Mouse (Mus musculus) small intestine, adult 2 months (tissue): ENCODE measurements around the gene Ush1g. TPM values are rescaled to one million over a fixed set of nuclear protein-coding genes. Genes with fewer than 3 reads are reported as not detected.

ENCODE experiments used
- H3K27ac ChIP-seq: fragments of 200-500 bp; 2 replicates; pipeline ENCODE4 v1.5.1; 2012; ENCODE audit warnings: low read depth, low read length, control low read depth, inconsistent platforms; ENCODE audit not compliant: insufficient read depth
- H3K27me3 ChIP-seq: fragments of 200-500 bp; 2 replicates; pipeline ENCODE4 v1.6.1; 2012; ENCODE audit warnings: mild to moderate bottlenecking, moderate library complexity, low read length, inconsistent platforms; ENCODE audit not compliant: control insufficient read depth, insufficient read depth
- H3K36me3 ChIP-seq: fragments of 200-500 bp; 2 replicates; pipeline ENCODE4 v1.6.1; 2012; ENCODE audit warnings: mild to moderate bottlenecking, low read length, control low read depth, inconsistent platforms; ENCODE audit not compliant: control insufficient read depth, insufficient read depth
- H3K4me1 ChIP-seq: fragments of 200-500 bp; 2 replicates; pipeline ENCODE4 v1.6.1; 2012; ENCODE audit warnings: low read length, inconsistent platforms, mixed read lengths; ENCODE audit not compliant: control insufficient read depth, insufficient read depth, insufficient read length
- H3K4me3 ChIP-seq: fragments of 200-500 bp; 2 replicates; pipeline ENCODE4 v1.5.1; 2012; ENCODE audit warnings: low read depth, mild to moderate bottlenecking, control low read depth, inconsistent platforms, low read length, moderate library complexity
- CTCF ChIP-seq: fragments of 200-500 bp; IDR thresholded peaks from 2 replicates; pipeline ENCODE4 v1.5.1; 2012; ENCODE audit warnings: low read depth, mild to moderate bottlenecking, control low read depth, inconsistent platforms, low read length, moderate library complexity, mixed read lengths; ENCODE audit not compliant: insufficient replicate concordance, insufficient read length; ENCODE audit errors: extremely low read depth
- POLR2A ChIP-seq: fragments of 200-500 bp; IDR thresholded peaks from 2 replicates; pipeline ENCODE4 v1.6.1; 2012; ENCODE audit warnings: low read depth, mild to moderate bottlenecking, control low read depth, inconsistent platforms, low read length, moderate library complexity
- WGBS: fragments of 180-500 bp; shearing (Covaris S2); methylation state at CpG from one replicate; pipeline ENCODE4 v1.1.7; 2018; 5-methylcytosine and 5-hydroxymethylcytosine counted together
- polyA plus RNA-seq: library from polyadenylated mRNA; depleted of rRNA; stranded (reverse); fragments of >200 nt; gene quantifications from 2 replicates; pipeline ENCODE4 v1.2.3, GENCODE M21; 2012; rRNA removed

The Ush1g gene
- 0.05 and 0.08 TPM in 2 replicates for polyA plus RNA-seq

DNA sequence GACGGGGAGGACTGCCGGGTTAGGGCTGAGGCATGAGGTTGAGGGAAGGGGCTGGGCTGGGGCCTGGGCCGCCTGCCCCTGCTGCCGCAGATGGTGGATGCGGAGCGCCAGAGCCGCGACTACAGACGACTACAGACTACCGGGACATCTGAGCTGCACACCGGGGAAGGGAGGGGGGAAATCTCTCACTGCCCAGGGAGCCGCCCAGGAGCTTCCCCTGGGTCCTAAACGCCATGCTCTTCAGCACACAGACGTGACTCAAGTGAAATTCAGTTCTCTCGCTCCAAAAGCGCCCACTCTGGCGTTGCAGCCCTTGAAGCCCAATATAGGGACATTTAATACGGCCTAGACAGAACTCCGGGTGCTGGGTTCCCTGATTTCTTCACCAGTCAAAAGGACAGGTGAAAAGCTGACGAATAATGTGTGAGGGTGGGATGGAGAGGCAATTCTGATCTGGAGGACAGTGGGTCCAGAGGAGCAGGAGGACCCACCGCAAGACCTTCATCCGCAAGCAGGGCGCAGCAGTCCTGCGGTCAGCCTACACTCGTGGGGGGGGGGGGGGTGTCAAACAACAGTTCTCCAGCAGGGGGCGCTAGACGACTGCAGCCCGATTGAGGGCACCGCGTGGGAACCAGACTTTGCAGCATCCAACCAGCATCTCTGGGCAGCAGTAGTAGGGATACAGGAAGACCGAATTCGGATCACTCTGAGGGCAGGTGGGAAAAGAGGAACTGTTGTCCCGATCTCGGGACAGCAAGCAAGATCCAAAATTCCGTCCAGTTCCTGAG, at the start of gene Ush1g:
TSS of gene Ush1g (minus strand) at position 136 of the 788 bp plus-strand sequence.
- peaks cover 5% of the 10 kb centered on the region; the same call in 1 of the 2 replicates for H3K4me1 ChIP-seq
- no peak for TF ChIP-seq POLR2A
- TF ChIP-seq CTCF: peak; percentile 82
- H3K27me3 ChIP-seq: peaks cover 59% of the 10 kb centered on the region
- H3K4me3 ChIP-seq: peak within 1 kb of the TSS; percentile 8; the same call in 1 of the 2 replicates
- H3K27ac ChIP-seq: no peak within 1 kb of the TSS
- no peaks in the 10 kb centered on the region for H3K36me3 ChIP-seq
- 4% methylated on average over 35 of the region's 35 CpGs for WGBS

DNA sequence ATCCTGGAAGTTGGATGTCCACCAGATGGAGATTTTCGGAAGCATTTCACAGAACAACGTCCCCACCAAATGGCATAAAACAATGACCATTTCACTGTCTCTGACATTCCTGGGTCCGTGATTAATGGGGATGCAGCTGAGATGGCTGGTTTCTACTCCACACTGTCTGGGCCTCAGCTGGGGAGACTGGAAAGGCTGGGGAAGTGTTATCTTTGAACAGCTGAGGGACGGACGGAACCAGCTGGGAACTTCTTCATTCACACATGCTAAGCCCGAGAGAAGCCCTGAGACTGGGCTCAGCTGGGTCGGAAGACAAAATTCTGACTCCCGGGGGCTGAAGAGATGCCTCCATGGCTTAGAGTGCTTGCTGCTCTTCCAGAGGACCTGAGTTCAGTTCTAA, 49.5 kb upstream of the Ush1g start:
- WGBS: 80% methylated on average over 8 of the region's 8 CpGs
- H3K27ac ChIP-seq: no peak overlapping the region
- TF ChIP-seq POLR2A: no peak
- no peak for TF ChIP-seq CTCF
- no peak overlapping the region for H3K4me3 ChIP-seq
- H3K4me1 ChIP-seq: peaks cover 9% of the 10 kb centered on the region
- no peaks in the 10 kb centered on the region; the same call in 1 of the 2 replicates for H3K27me3 ChIP-seq
- H3K36me3 ChIP-seq: no peaks in the 10 kb centered on the region

DNA sequence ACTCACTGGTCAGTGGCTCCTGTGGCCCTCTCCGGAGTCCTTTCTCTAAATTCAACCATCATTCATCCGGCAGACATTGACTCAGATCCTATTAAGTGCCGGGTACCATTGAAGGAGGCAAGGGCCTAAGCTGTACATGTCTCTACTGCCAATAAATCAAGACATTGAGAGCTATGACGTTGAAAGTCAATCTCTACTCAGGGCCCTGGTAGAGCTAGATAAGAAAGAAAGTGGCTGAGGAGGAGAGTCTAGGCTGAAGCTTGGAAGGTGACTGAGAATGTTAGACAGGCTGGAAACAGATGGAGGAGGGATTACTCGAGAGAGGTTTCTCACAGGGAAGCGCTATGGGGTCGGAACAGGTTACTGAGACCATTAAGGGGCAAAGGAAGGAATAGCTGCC, 48.5 kb upstream of the Ush1g start:
- WGBS: 82% methylated on average over 7 of the region's 7 CpGs

DNA sequence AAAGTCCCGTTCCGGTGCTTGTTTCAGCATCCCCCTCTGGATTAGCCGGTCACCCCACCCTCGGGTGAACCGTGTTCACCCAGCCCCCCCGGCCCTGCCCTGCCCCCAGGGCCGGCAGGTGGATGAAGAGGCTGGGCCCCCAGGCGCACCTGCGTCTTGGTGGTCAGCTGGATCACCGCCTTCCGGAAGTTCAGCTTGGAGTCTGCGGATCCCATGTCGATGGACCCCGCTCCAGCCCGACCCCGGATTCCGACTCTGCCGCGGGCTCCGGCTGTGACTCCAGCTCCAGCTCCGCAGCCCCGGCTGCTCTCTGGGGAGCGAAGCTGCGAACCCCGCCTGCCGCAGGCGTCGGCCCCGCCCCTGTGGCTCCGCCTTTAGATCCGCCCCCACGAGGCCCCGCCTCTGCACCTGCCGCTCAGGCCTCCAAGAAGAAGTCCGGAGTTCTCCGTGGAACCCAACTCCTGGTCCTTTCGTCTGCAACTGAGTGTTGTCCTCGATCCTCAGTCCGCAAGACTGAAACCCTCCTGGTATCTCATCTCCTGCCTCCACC, 45.6 kb upstream of the Ush1g start, which contains the start of gene Hid1:
TSS of gene Hid1 (minus strand) at position 362 of the 550 bp plus-strand sequence.
- Histone ChIP-seq H3K27ac (no peak within 1 kb of the TSS), H3K36me3 (no peaks in the 10 kb centered on the region), H3K4me1 (no peaks in the 10 kb centered on the region), H3K27me3 (no peaks in the 10 kb centered on the region), H3K4me3 (peak within 1 kb of the TSS; percentile 62)
- under 1% methylated on average over 39 of the region's 39 CpGs for WGBS
- TF ChIP-seq CTCF: no peak
- peak; percentile 53; the same call in 1 of the 2 replicates for TF ChIP-seq POLR2A

More for the DNA sequence above, 48.5 kb upstream of the Ush1g start:
- TF ChIP-seq CTCF (no peak), POLR2A (no peak)
- no peak overlapping the region for H3K4me3 ChIP-seq
- peaks cover 9% of the 10 kb centered on the region for H3K4me1 ChIP-seq
- no peak overlapping the region for H3K27ac ChIP-seq
- H3K27me3 ChIP-seq: no peaks in the 10 kb centered on the region
- no peaks in the 10 kb centered on the region for H3K36me3 ChIP-seq

DNA sequence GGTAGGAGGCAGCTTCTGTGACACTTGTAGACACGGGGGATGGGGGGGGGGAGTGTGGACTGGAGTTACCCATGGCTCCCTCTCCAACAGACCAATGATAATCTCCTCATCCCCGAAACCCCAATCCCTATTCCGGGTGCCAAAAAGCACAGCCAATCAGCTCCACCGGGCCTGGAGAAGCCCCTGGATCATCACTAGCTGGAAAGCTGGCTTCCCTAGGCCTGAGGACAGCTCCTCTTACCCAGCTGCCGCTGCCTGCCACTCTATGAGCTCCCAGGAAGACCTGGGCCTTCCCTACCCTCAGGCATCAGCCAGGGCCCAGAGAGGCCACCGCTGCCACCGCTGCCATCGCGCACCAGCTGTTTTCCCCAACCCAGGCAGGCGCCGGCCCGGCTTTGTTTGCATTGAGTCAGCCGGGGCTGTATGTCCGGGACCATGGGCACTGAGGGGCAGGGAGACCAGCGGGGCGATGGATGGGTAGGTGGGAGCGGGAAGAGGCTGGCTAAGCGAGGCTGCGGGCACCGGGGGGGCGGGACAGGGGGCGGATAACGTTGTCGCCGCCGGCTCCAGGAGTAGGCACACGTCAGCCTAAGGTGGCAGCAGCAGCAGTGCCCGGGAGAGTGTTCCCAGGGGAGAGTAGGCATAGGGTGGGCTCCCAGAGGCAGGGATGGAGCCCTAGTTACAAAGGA, 45.0 kb upstream of the Ush1g start:
- Histone ChIP-seq H3K36me3 (no peaks in the 10 kb centered on the region), H3K27me3 (no peaks in the 10 kb centered on the region), H3K27ac (no peak overlapping the region), H3K4me1 (no peaks in the 10 kb centered on the region), H3K4me3 (peak overlapping the region; percentile 62)
- TF ChIP-seq CTCF: no peak
- 7% methylated on average over 26 of the region's 28 CpGs for WGBS

DNA sequence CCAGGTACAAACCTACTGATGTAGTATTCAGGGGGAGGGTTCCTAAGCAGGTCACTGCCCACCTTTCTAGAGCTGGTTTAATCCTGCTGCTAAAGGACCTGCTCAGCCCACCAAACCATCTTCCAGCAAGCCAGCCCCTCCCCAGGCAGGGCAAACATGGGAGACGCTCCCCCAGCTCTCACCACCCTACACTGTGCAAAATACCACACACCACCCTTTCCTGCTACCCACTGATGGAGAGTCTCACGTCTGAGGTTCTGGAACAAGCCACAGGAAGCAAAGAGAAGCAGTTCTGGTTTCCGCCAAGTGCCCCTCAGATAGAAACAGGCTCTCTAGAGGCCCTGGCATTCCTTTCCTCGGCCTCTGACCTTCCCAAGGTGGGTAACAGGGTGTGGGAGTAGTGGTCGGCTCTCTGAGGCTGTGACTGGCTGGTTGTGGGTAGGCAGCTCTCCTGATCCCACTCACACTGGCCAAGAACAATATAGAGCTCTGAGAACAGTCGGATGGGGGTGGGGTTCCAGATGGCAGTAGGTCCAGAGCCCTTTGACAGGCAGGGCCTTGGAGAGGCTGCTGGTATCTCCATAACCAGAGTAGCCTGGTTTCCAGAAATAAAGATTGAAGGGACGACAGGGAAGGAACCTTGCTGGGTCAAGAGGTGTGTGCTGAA, 44.3 kb upstream of the Ush1g start:
- H3K27me3 ChIP-seq: no peaks in the 10 kb centered on the region
- 70% methylated on average over 7 of the region's 7 CpGs for WGBS
- peak overlapping the region; percentile 62 for H3K4me3 ChIP-seq
- no peaks in the 10 kb centered on the region for H3K36me3 ChIP-seq
- H3K27ac ChIP-seq: no peak overlapping the region
- H3K4me1 ChIP-seq: no peaks in the 10 kb centered on the region
- no peak for TF ChIP-seq CTCF
- TF ChIP-seq POLR2A: no peak
